Mouse (Mus musculus) MEL (cell line): Measurements from ENCODE around the gene Sec16a. TPM values are rescaled to one million over a fixed set of nuclear protein-coding genes. Genes with fewer than 3 reads are reported as not detected.

Experiments used
- DNase-seq: peaks from one replicate; pipeline ENCODE4 v3.0.0; 2011; ENCODE audit warnings: low read depth, low spot score
- H3K27ac ChIP-seq: 2 replicates; pipeline ENCODE4 v1.5.1; 2012; ENCODE audit warnings: low read depth, mild to moderate bottlenecking, control low read depth, low read length, moderate library complexity; ENCODE audit not compliant: control insufficient read depth
- H3K27me3 ChIP-seq, 2 experiments: fragments of 150-350 bp in 1 of 2; sonication (generic) in 1 of 2; 2 replicates each; pipeline ENCODE4 v1.6.1; 2012; ENCODE audit warnings: low read length in 2 of 2, mild to moderate bottlenecking in 2 of 2, improper control_type of control experiment in 1 of 2, moderate library complexity in 1 of 2; ENCODE audit not compliant: insufficient read depth in 2 of 2, control insufficient read depth in 1 of 2
- H3K36me3 ChIP-seq, 2 experiments: 2 replicates each; pipeline ENCODE4 v1.6.1; 2012 to 2014; ENCODE audit warnings: low read length in 2 of 2, improper control_type of control experiment in 1 of 2, inconsistent platforms in 1 of 2, mild to moderate bottlenecking in 1 of 2; ENCODE audit not compliant: insufficient read depth in 2 of 2, control insufficient read depth in 1 of 2
- H3K4me1 ChIP-seq, 2 experiments: fragments of 150-350 bp in 1 of 2; sonication (generic) in 1 of 2; 2 replicates each; pipeline ENCODE4 v1.6.1; 2012; ENCODE audit warnings: low read length in 2 of 2, improper control_type of control experiment in 1 of 2, mild to moderate bottlenecking in 1 of 2; ENCODE audit not compliant: insufficient read depth in 2 of 2, control insufficient read depth in 1 of 2
- H3K4me3 ChIP-seq, 2 experiments: fragments of 150-350 bp in 1 of 2; sonication (generic) in 1 of 2; 2 replicates each; pipeline ENCODE4 v1.5.1; 2012; ENCODE audit warnings: low read depth in 2 of 2, low read length in 2 of 2, mild to moderate bottlenecking in 2 of 2, moderate library complexity in 2 of 2, control low read depth in 1 of 2, improper control_type of control experiment in 1 of 2; ENCODE audit not compliant: control insufficient read depth in 1 of 2, insufficient read depth in 1 of 2
- H3K79me2 ChIP-seq: 2 replicates; pipeline ENCODE4 v1.6.1; 2012; ENCODE audit warnings: mild to moderate bottlenecking, low read length, moderate library complexity; ENCODE audit not compliant: control insufficient read depth, poor library complexity, insufficient read depth
- H3K9ac ChIP-seq: 2 replicates; pipeline ENCODE4 v1.6.1; 2012; ENCODE audit warnings: low read depth, mild to moderate bottlenecking, control low read depth, low read length, moderate library complexity; ENCODE audit not compliant: control insufficient read depth, poor library complexity, severe bottlenecking
- H3K9me3 ChIP-seq: fragments of 150-350 bp; sonication (generic); replicated peaks from 2 replicates; pipeline ENCODE4 v1.6.1; 2012; ENCODE audit warnings: mild to moderate bottlenecking, low read length, improper control_type of control experiment, moderate library complexity; ENCODE audit not compliant: insufficient read depth
- BHLHE40 ChIP-seq: IDR thresholded peaks from 2 replicates; pipeline ENCODE4 v1.6.1; 2012; ENCODE audit warnings: low read depth, mild to moderate bottlenecking, inconsistent platforms, low read length, improper control_type of control experiment, borderline replicate concordance
- CTCF ChIP-seq, 3 experiments: IDR thresholded peaks in 2 of 3; conservative IDR thresholded peaks in 1 of 3; 2 replicates each; pipeline ENCODE4 v1.5.1; 2011 to 2012; ENCODE audit warnings: low read length in 3 of 3, low read depth in 2 of 3, mild to moderate bottlenecking in 2 of 3, improper control_type of control experiment in 1 of 3, inconsistent platforms in 1 of 3, mixed read lengths in 1 of 3, moderate library complexity in 1 of 3; ENCODE audit not compliant: control insufficient read depth in 1 of 3, insufficient read depth in 1 of 3, poor library complexity in 1 of 3, severe bottlenecking in 1 of 3
- E2F4 ChIP-seq: IDR thresholded peaks from 2 replicates; pipeline ENCODE4 v1.6.1; 2011; ENCODE audit warnings: low read depth, low read length, improper control_type of control experiment, borderline replicate concordance
- ELF1 ChIP-seq: IDR thresholded peaks from 2 replicates; pipeline ENCODE4 v1.6.1; 2014; ENCODE audit warnings: low read depth, mild to moderate bottlenecking, inconsistent platforms, low read length, improper control_type of control experiment, moderate library complexity
- GABPA ChIP-seq: IDR thresholded peaks from 2 replicates; pipeline ENCODE4 v1.6.1; 2012; ENCODE audit warnings: low read depth, mild to moderate bottlenecking, inconsistent platforms, low read length, improper control_type of control experiment, moderate library complexity
- GATA1 ChIP-seq: IDR thresholded peaks from 2 replicates; pipeline ENCODE4 v1.6.1; 2011; ENCODE audit warnings: low read depth, low read length, improper control_type of control experiment
- HCFC1 ChIP-seq: IDR thresholded peaks from 2 replicates; pipeline ENCODE4 v1.6.1; 2012; ENCODE audit warnings: low read depth, mild to moderate bottlenecking, inconsistent platforms, low read length, improper control_type of control experiment, moderate library complexity
- JUND ChIP-seq: IDR thresholded peaks from 2 replicates; pipeline ENCODE4 v1.6.1; 2011; ENCODE audit warnings: low read depth, mild to moderate bottlenecking, improper control_type of control experiment, low read length
- MAFK ChIP-seq: IDR thresholded peaks from 2 replicates; pipeline ENCODE4 v1.6.1; 2011; ENCODE audit warnings: low read depth, mild to moderate bottlenecking, low read length, improper control_type of control experiment, borderline replicate concordance
- MEF2A ChIP-seq: IDR thresholded peaks from 2 replicates; pipeline ENCODE4 v1.6.1; 2014; ENCODE audit warnings: low read depth, mild to moderate bottlenecking, inconsistent platforms, low read length, improper control_type of control experiment; ENCODE audit not compliant: poor library complexity, insufficient replicate concordance, severe bottlenecking; ENCODE audit errors: extremely low read depth
- MYB ChIP-seq: IDR thresholded peaks from 2 replicates; pipeline ENCODE4 v1.6.1; 2011; ENCODE audit warnings: mild to moderate bottlenecking, low read depth, low read length, improper control_type of control experiment
- MYC ChIP-seq: IDR thresholded peaks from 2 replicates; pipeline ENCODE4 v1.6.1; 2011; ENCODE audit warnings: low read depth, mild to moderate bottlenecking, low read length, improper control_type of control experiment, moderate library complexity
- POLR2A ChIP-seq, 2 experiments: IDR thresholded peaks; 2 replicates each; pipeline ENCODE4 v1.6.1; 2011 to 2012; ENCODE audit warnings: low read length in 2 of 2, mild to moderate bottlenecking in 2 of 2, control low read depth in 1 of 2, improper control_type of control experiment in 1 of 2, low read depth in 1 of 2, moderate library complexity in 1 of 2; ENCODE audit not compliant: control insufficient read depth in 1 of 2, insufficient read depth in 1 of 2, poor library complexity in 1 of 2
- POLR2AphosphoS2 ChIP-seq: IDR thresholded peaks from 2 replicates; pipeline ENCODE4 v1.6.1; 2011; ENCODE audit warnings: low read length, improper control_type of control experiment
- POLR2AphosphoS5 ChIP-seq: IDR thresholded peaks from 2 replicates; pipeline ENCODE4 v1.6.1; 2012; ENCODE audit warnings: low read depth, borderline replicate concordance, mild to moderate bottlenecking, inconsistent platforms, low read length, moderate library complexity, mixed read lengths
- RAD21 ChIP-seq: IDR thresholded peaks from 2 replicates; pipeline ENCODE4 v1.6.1; 2011; ENCODE audit warnings: mild to moderate bottlenecking, low read depth, low read length, improper control_type of control experiment
- RCOR1 ChIP-seq: IDR thresholded peaks from 2 replicates; pipeline ENCODE4 v1.6.1; 2012; ENCODE audit warnings: low read depth, mild to moderate bottlenecking, inconsistent platforms, low read length, improper control_type of control experiment
- SIN3A ChIP-seq: IDR thresholded peaks from 2 replicates; pipeline ENCODE4 v1.6.1; 2012; ENCODE audit warnings: low read length, improper control_type of control experiment, inconsistent platforms
- TAL1 ChIP-seq: IDR thresholded peaks from 2 replicates; pipeline ENCODE4 v1.6.1; 2012; ENCODE audit warnings: mild to moderate bottlenecking, inconsistent platforms, low read length, moderate library complexity, mixed read lengths
- TBP ChIP-seq: IDR thresholded peaks from 2 replicates; pipeline ENCODE4 v1.8.0; 2011; ENCODE audit warnings: low read depth, low read length, improper control_type of control experiment
- TCF12 ChIP-seq: IDR thresholded peaks from 2 replicates; pipeline ENCODE4 v1.6.1; 2014; ENCODE audit warnings: low read depth, mild to moderate bottlenecking, inconsistent platforms, low read length, improper control_type of control experiment, moderate library complexity
- USF1 ChIP-seq: IDR thresholded peaks from 2 replicates; pipeline ENCODE4 v1.6.1; 2014; ENCODE audit warnings: low read depth, mild to moderate bottlenecking, inconsistent platforms, low read length, improper control_type of control experiment, moderate library complexity
- USF2 ChIP-seq, 2 experiments: IDR thresholded peaks; 2 replicates each; pipeline ENCODE4 v1.6.1; 2011 to 2012; ENCODE audit warnings: improper control_type of control experiment in 2 of 2, low read length in 2 of 2, borderline replicate concordance in 1 of 2, inconsistent platforms in 1 of 2, low read depth in 1 of 2, mild to moderate bottlenecking in 1 of 2; ENCODE audit not compliant: insufficient read depth in 1 of 2
- ZC3H11A ChIP-seq: IDR thresholded peaks from 2 replicates; pipeline ENCODE4 v1.6.1; 2012; ENCODE audit warnings: low read depth, mild to moderate bottlenecking, inconsistent platforms, low read length, improper control_type of control experiment
- polyA plus RNA-seq, 2 experiments: library from polyadenylated mRNA; stranded (reverse) in 1 of 2; unstranded in 1 of 2; fragments of >175 nt in 1 of 2; fragments of >200 nt in 1 of 2; gene quantifications; 2 replicates each; pipeline versions ENCODE4 v1.2.1 to v1.2.4; 2012; ENCODE audit warnings: low replicate concordance in 2 of 2, low read depth in 1 of 2; ENCODE audit not compliant: insufficient read length in 2 of 2, insufficient read depth in 1 of 2, missing spikeins in 1 of 2
- total RNA-seq: library from RNA; depleted of rRNA; stranded (reverse); fragments of 300-350 nt; gene quantifications from 2 replicates; pipeline ENCODE4 v1.2.3, GENCODE M21; 2012

Gene Sec16a
- total and polyA plus RNA-seq, 3 experiments, result 20.3 to 38.0 TPM; not detected in 1

- peaks cover 0 to 3% of the 10 kb centered on the region in 2 experiments; a peak in 3 of 4 replicates for H3K27me3 ChIP-seq
- H3K4me1 ChIP-seq, result peaks cover 0 to 3% of the 10 kb centered on the region in 2 experiments; a peak in 2 of 4 replicates
- H3K27ac ChIP-seq, result no peak overlapping the region
- no peaks in the 10 kb centered on the region; a peak in 1 of 4 replicates for H3K36me3 ChIP-seq
- no peaks in the 10 kb centered on the region for H3K9me3 ChIP-seq
- no peak overlapping the region for H3K4me3 ChIP-seq
- DNase-seq, result no peak
- H3K9ac ChIP-seq, result no peak overlapping the region
- TF ChIP-seq RAD21 (no peak), HCFC1 (no peak), GATA1 (no peak), E2F4 (no peak), USF1 (no peak), BHLHE40 (no peak), USF2 (IDR thresholded peaks at IDR 0.05; ENCODE audit: borderline replicate concordance in 1 of 2, insufficient read depth in 1 of 2, low read depth in 1 of 2, low read length in 2 of 2) (no peak), ZC3H11A (no peak), CTCF (IDR thresholded peaks at IDR 0.05 in 2 of 3, conservative IDR thresholded peaks at IDR 0.05 in 1 of 3; ENCODE audit: control insufficient read depth in 1 of 3, insufficient read depth in 1 of 3, low read depth in 2 of 3, low read length in 3 of 3, poor library complexity in 1 of 3, severe bottlenecking in 1 of 3) (no peak), RCOR1 (no peak), MYB (no peak)
- H3K79me2 ChIP-seq, result no peaks in the 10 kb centered on the region
Observed at GRCm38 (mm10) chr2:26481724-26482495, 36.9 kb upstream of the Sec16a start.

GRCm38 (mm10) chr2:26480911-26481310 is 35.9 kb upstream of the Sec16a start:
- H3K36me3 ChIP-seq, result no peaks in the 10 kb centered on the region; a peak in 1 of 4 replicates
- TF ChIP-seq RCOR1, result no peak

GRCm38 (mm10) chr2:26478685-26479205 is 33.7 kb upstream of the Sec16a start:
- H3K79me2 ChIP-seq, result no peaks in the 10 kb centered on the region
- no peak overlapping the region for H3K27ac ChIP-seq
- no peaks in the 10 kb centered on the region; a peak in 1 of 4 replicates for H3K36me3 ChIP-seq
- H3K27me3 ChIP-seq, result peaks cover 4 to 7% of the 10 kb centered on the region in 2 experiments
- DNase-seq, result no peak
- no peak overlapping the region for H3K4me3 ChIP-seq
- H3K9me3 ChIP-seq, result no peaks in the 10 kb centered on the region
- H3K4me1 ChIP-seq, result peaks cover 0 to 2% of the 10 kb centered on the region in 2 experiments; a peak in 2 of 4 replicates
- H3K9ac ChIP-seq, result no peak overlapping the region
- TF ChIP-seq POLR2A (IDR thresholded peaks at IDR 0.05; ENCODE audit: control insufficient read depth in 1 of 2, insufficient read depth in 1 of 2, low read depth in 1 of 2, low read length in 2 of 2, poor library complexity in 1 of 2), result no peak
- TF ChIP-seq JUND, result no peak
- no peak for TF ChIP-seq POLR2AphosphoS5
- no peak for TF ChIP-seq RCOR1
- TF ChIP-seq TCF12, result no peak
- no peak for TF ChIP-seq TAL1
- no peak for TF ChIP-seq ZC3H11A
- TF ChIP-seq MYC, result no peak
- no peak for TF ChIP-seq USF2 (IDR thresholded peaks at IDR 0.05; ENCODE audit: borderline replicate concordance in 1 of 2, insufficient read depth in 1 of 2, low read depth in 1 of 2, low read length in 2 of 2)
- TF ChIP-seq MAFK, result no peak
- TF ChIP-seq ELF1, result no peak
- TF ChIP-seq SIN3A, result no peak
- TF ChIP-seq MEF2A, result no peak
- no peak for TF ChIP-seq POLR2AphosphoS2
- no peak for TF ChIP-seq TBP
- TF ChIP-seq GABPA, result no peak

More at GRCm38 (mm10) chr2:26480911-26481310, 35.9 kb upstream of the Sec16a start:
- Histone ChIP-seq H3K4me1 (peaks cover 0 to 3% of the 10 kb centered on the region in 2 experiments; a peak in 2 of 4 replicates), H3K9me3 (no peaks in the 10 kb centered on the region), H3K27ac (no peak overlapping the region), H3K9ac (no peak overlapping the region), H3K4me3 (no peak overlapping the region), H3K79me2 (no peaks in the 10 kb centered on the region), H3K27me3 (peaks cover 0 to 3% of the 10 kb centered on the region in 2 experiments; a peak in 3 of 4 replicates)
- DNase-seq, result no peak
